Mouse (Mus musculus) stomach, embryonic 15.5 days (tissue): Measurements from ENCODE around the gene Kcnn1. TPM values are rescaled to one million over a fixed set of nuclear protein-coding genes. Genes with fewer than 3 reads are reported as not detected.

Source experiments
- ATAC-seq: fragments of 200-750 bp; cut with Nextera tagmentation; 2 replicates; pipeline ENCODE4 v1.8.0; 2017; ENCODE audit warnings: low read depth, moderate number of reproducible peaks, moderate TSS enrichment; ENCODE audit not compliant: insufficient read depth, low FRiP score
- H3K27ac ChIP-seq: fragments of 300-500 bp; sonication (generic); 2 replicates; pipeline ENCODE4 v1.5.1; 2015; ENCODE audit warnings: mild to moderate bottlenecking, inconsistent platforms
- H3K27me3 ChIP-seq: fragments of 300-500 bp; sonication (generic); replicated peaks from 2 replicates; pipeline ENCODE4 v1.6.1; 2015; ENCODE audit warnings: inconsistent platforms
- H3K36me3 ChIP-seq: fragments of 300-500 bp; sonication (generic); 2 replicates; pipeline ENCODE4 v1.6.1; 2015; ENCODE audit warnings: inconsistent platforms
- H3K4me1 ChIP-seq: fragments of 300-500 bp; sonication (generic); 2 replicates; pipeline ENCODE4 v1.6.1; 2015; ENCODE audit warnings: inconsistent platforms
- H3K4me2 ChIP-seq: fragments of 300-500 bp; sonication (generic); 2 replicates; pipeline ENCODE4 v1.6.1; 2015; ENCODE audit warnings: mild to moderate bottlenecking, inconsistent platforms
- H3K4me3 ChIP-seq: fragments of 300-500 bp; sonication (generic); replicated peaks from 2 replicates; pipeline ENCODE4 v1.5.1; 2015; ENCODE audit warnings: inconsistent platforms
- H3K9ac ChIP-seq: fragments of 300-500 bp; sonication (generic); 2 replicates; pipeline ENCODE4 v1.6.1; 2015; ENCODE audit warnings: inconsistent platforms
- H3K9me3 ChIP-seq: fragments of 300-500 bp; sonication (generic); 2 replicates; pipeline ENCODE4 v1.6.1; 2016; ENCODE audit warnings: inconsistent platforms
- WGBS: fragments of 180-500 bp; shearing (Covaris S2); methylation state at CpG from one replicate; pipeline ENCODE4 v1.1.7; 2015; 5-methylcytosine and 5-hydroxymethylcytosine counted together
- polyA plus RNA-seq: library from polyadenylated mRNA; unstranded; fragments of >200 nt; fragmentation: Nextera tagmentation; extraction: Ambion mirVana; gene quantifications from 2 replicates; pipeline ENCODE4 v1.2.1, GENCODE M21; 2015

Kcnn1 gene
- polyA plus RNA-seq, 1 experiment from 2014 or later: 1.5 TPM

- peak within 1 kb of the TSS; percentile 32 for H3K4me3 ChIP-seq
- 4% methylated on average over 80 of the region's 80 CpGs for WGBS
- no peak for ATAC-seq
- H3K27me3 ChIP-seq: peaks cover 38% of the 10 kb centered on the region
- H3K4me1 ChIP-seq: peaks cover 32% of the 10 kb centered on the region
- peak within 1 kb of the TSS; percentile 54 for H3K4me2 ChIP-seq
- H3K27ac ChIP-seq: no peak within 1 kb of the TSS
- H3K9me3 ChIP-seq: no peaks in the 10 kb centered on the region
- H3K36me3 ChIP-seq: peaks cover 17% of the 10 kb centered on the region
- no peak within 1 kb of the TSS for H3K9ac ChIP-seq
Measured at GRCm38 (mm10) chr8:70892022-70892895, 29.2 kb upstream of the Kcnn1 start, which contains the start of gene Slc5a5. Slc5a5 (minus strand) TSS chr8:70892757.

DNA sequence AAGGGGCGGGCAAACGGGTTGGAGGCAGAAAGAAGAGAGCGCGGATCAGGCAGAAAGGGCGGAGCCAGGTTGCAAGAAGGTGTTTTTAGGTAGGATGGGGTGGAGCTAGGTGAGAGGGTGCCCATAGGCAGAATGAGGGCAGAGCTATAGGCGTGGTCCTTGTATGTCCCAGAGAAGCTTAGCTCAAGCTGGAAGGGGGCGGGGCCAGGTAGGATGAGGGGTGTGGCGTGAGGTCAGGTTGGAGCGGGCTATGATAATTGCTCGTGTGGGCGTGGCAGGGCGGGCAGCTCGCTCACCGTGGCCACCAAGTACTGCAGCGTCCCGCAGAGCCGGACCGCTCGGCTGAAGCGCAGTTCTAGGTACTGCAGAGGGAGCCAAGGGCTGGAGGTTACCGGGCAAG is 28.3 kb upstream of the Kcnn1 start:
- H3K9ac ChIP-seq: no peak overlapping the region
- H3K36me3 ChIP-seq: peaks cover 17% of the 10 kb centered on the region
- peaks cover 31% of the 10 kb centered on the region for H3K4me1 ChIP-seq
- peak overlapping the region; percentile 54 for H3K4me2 ChIP-seq
- peak overlapping the region; percentile 32 for H3K4me3 ChIP-seq
- ATAC-seq: peak; percentile 72
- peaks cover 38% of the 10 kb centered on the region for H3K27me3 ChIP-seq
- no peak overlapping the region for H3K27ac ChIP-seq
- H3K9me3 ChIP-seq: no peaks in the 10 kb centered on the region
- WGBS: 5% methylated on average over 21 of the region's 21 CpGs

DNA sequence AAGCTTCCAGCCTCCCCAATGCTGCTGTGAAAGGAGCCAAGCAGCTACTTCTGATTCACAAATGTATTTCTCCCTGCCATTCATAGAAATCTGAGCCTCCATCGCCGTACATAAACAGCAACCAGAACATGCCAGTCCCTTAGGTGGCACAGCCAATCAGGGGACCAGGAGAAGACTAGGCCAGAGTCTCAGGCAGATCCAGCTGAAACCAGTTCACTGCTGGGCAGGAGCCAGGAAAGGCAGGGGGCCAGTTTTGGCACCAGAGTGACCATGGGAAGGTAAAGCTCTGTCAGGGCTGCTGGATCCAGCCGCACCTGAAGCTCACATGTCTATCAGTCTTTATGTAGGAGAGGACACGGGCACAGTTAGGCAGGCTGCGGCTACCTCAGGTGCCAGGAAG is 27.6 kb upstream of the Kcnn1 start:
- no peak for ATAC-seq
- Histone ChIP-seq H3K9me3 (no peaks in the 10 kb centered on the region), H3K27ac (no peak overlapping the region), H3K4me3 (no peak overlapping the region), H3K9ac (no peak overlapping the region), H3K4me2 (no peak overlapping the region), H3K27me3 (peaks cover 38% of the 10 kb centered on the region), H3K36me3 (peaks cover 16% of the 10 kb centered on the region), H3K4me1 (peaks cover 26% of the 10 kb centered on the region)
- 91% methylated on average over 5 of the region's 5 CpGs for WGBS

DNA sequence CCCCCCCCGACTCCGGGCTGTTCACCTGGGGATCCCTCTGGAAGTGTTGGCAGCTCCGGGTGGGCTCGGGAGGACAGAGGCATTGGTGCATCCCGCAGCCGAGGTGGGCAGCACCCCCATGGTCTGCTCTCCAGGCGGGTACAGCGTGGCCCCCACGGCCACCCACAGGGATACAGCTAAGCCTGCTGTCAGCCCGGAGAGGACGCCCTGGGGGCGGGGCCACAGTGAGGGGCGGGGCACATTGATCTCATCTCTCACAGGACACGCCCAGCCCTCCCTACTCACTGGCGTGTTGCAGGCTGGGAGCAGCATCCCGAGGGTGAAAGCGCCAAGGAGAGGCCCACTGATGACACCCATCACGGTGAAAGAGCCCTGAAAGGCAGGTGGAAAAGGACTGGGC is 24.6 kb upstream of the Kcnn1 start:
- no peak overlapping the region for H3K27ac ChIP-seq
- peaks cover 16% of the 10 kb centered on the region for H3K4me1 ChIP-seq
- 0 out of 2 replicates have a peak overlapping the region, but pooled peaks have one; percentile 16 for H3K4me2 ChIP-seq
- no peak overlapping the region for H3K4me3 ChIP-seq
- no peaks in the 10 kb centered on the region for H3K9me3 ChIP-seq
- H3K36me3 ChIP-seq: no peaks in the 10 kb centered on the region
- no peak overlapping the region for H3K9ac ChIP-seq
- peaks cover 26% of the 10 kb centered on the region for H3K27me3 ChIP-seq
- ATAC-seq: no peak
- 11% methylated on average over 17 of the region's 18 CpGs for WGBS

DNA sequence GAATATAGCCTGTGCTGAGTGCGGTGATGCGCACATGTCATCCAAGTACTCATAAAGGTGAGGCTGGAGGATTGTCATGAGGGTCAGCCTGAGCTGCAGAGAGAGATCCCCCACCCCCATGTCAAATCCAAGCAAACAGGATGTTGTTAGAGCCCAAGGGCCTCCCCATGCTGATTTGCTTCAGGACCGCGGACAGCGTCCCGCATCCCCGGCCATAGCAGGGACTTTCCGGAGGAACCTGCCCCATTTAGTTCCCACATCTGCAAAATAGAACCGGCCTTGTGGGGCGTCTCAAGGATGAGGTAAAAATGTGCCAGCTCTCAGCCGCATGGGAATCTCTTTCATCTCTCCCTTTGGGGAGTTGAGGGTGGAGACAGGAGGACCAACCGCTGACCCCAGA is 22.6 kb upstream of the Kcnn1 start:
- peaks cover 8% of the 10 kb centered on the region for H3K4me1 ChIP-seq
- H3K27me3 ChIP-seq: peaks cover 6% of the 10 kb centered on the region
- H3K27ac ChIP-seq: no peak overlapping the region
- ATAC-seq: no peak
- H3K4me2 ChIP-seq: no peak overlapping the region
- no peaks in the 10 kb centered on the region for H3K9me3 ChIP-seq
- WGBS: 18% methylated on average over 12 of the region's 12 CpGs
- H3K4me3 ChIP-seq: no peak overlapping the region
- no peaks in the 10 kb centered on the region for H3K36me3 ChIP-seq
- no peak overlapping the region for H3K9ac ChIP-seq

DNA sequence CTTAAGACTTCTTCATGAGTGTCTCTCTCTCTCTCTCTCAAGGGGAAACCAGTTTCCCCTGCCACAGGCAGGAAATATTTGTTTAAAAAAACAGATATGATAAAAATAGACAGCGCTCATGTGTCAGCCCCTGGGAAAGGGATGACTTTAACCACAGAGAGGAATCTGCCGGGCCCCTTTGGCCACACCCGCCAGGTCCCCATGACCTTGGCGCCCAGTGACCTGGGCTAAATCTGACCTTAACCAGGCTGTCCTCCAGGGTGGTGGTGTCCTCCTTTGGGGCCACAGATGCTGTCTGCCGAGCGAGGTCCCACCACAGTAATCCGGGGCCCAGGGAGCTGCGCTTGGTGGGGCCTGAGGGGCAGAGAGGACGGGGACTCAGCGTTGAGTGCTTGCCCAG is 21.6 kb upstream of the Kcnn1 start:
- no peak for ATAC-seq
- no peaks in the 10 kb centered on the region for H3K36me3 ChIP-seq
- no peak overlapping the region for H3K4me2 ChIP-seq
- H3K27ac ChIP-seq: no peak overlapping the region
- WGBS: 78% methylated on average over 10 of the region's 10 CpGs
- H3K9me3 ChIP-seq: no peaks in the 10 kb centered on the region
- H3K27me3 ChIP-seq: no peaks in the 10 kb centered on the region
- H3K4me1 ChIP-seq: peaks cover 12% of the 10 kb centered on the region
- no peak overlapping the region for H3K4me3 ChIP-seq
- no peak overlapping the region for H3K9ac ChIP-seq

GRCm38 (mm10) chr8:70884186-70884585 is 21.1 kb upstream of the Kcnn1 start:
- WGBS: 78% methylated on average over 4 of the region's 4 CpGs

GRCm38 (mm10) chr8:70880546-70880945 is 17.5 kb upstream of the Kcnn1 start:
- H3K36me3 ChIP-seq: no peaks in the 10 kb centered on the region
- WGBS: 24% methylated on average over 11 of the region's 11 CpGs
- H3K4me3 ChIP-seq: no peak overlapping the region
- no peaks in the 10 kb centered on the region for H3K9me3 ChIP-seq
- no peaks in the 10 kb centered on the region for H3K27me3 ChIP-seq
- H3K4me1 ChIP-seq: peaks cover 9% of the 10 kb centered on the region; the same call in 1 of the 2 replicates
- H3K4me2 ChIP-seq: no peak overlapping the region
- ATAC-seq: no peak
- no peak overlapping the region for H3K9ac ChIP-seq
- H3K27ac ChIP-seq: no peak overlapping the region

More at GRCm38 (mm10) chr8:70884186-70884585, 21.1 kb upstream of the Kcnn1 start:
- H3K27me3 ChIP-seq: no peaks in the 10 kb centered on the region
- H3K4me1 ChIP-seq: peaks cover 12% of the 10 kb centered on the region
- H3K4me3 ChIP-seq: no peak overlapping the region
- no peaks in the 10 kb centered on the region for H3K9me3 ChIP-seq
- no peaks in the 10 kb centered on the region for H3K36me3 ChIP-seq
- no peak overlapping the region for H3K4me2 ChIP-seq
- H3K27ac ChIP-seq: no peak overlapping the region
- no peak for ATAC-seq
- no peak overlapping the region for H3K9ac ChIP-seq

GRCm38 (mm10) chr8:70880126-70880525 is 17.1 kb upstream of the Kcnn1 start:
- no peak overlapping the region for H3K9ac ChIP-seq
- no peaks in the 10 kb centered on the region for H3K9me3 ChIP-seq
- no peak overlapping the region for H3K4me3 ChIP-seq
- no peak overlapping the region for H3K27ac ChIP-seq
- WGBS: 6% methylated on average over 4 of the region's 4 CpGs
- H3K36me3 ChIP-seq: no peaks in the 10 kb centered on the region
- ATAC-seq: no peak
- peaks cover 9% of the 10 kb centered on the region; the same call in 1 of the 2 replicates for H3K4me1 ChIP-seq
- H3K4me2 ChIP-seq: no peak overlapping the region
- H3K27me3 ChIP-seq: no peaks in the 10 kb centered on the region

DNA sequence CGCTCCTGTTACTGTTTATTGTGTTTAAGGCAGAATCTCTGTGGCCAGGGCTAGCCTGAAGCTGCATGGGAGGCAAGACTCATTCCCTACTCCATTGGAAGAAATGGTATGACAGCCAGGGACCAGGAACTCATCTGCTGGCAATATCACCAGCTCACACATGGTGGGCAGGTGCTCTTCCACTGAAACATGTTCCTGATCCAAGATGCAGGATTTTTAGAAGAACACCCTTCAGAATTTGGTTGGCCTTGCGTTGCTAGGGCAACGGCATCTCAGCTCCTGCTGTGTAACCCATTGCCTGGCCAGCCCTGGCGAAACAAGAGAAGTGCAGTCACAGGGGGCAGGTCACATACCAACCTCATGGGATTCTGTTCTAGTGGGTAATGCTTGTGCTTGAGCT is 16.4 kb upstream of the Kcnn1 start:
- no peak overlapping the region for H3K4me2 ChIP-seq
- no peak overlapping the region for H3K27ac ChIP-seq
- WGBS: 59% methylated on average over 4 of the region's 4 CpGs
- H3K4me1 ChIP-seq: peaks cover 9% of the 10 kb centered on the region; the same call in 1 of the 2 replicates
- no peaks in the 10 kb centered on the region for H3K9me3 ChIP-seq
- H3K9ac ChIP-seq: no peak overlapping the region
- H3K36me3 ChIP-seq: no peaks in the 10 kb centered on the region
- no peaks in the 10 kb centered on the region for H3K27me3 ChIP-seq
- no peak overlapping the region for H3K4me3 ChIP-seq
- no peak for ATAC-seq

DNA sequence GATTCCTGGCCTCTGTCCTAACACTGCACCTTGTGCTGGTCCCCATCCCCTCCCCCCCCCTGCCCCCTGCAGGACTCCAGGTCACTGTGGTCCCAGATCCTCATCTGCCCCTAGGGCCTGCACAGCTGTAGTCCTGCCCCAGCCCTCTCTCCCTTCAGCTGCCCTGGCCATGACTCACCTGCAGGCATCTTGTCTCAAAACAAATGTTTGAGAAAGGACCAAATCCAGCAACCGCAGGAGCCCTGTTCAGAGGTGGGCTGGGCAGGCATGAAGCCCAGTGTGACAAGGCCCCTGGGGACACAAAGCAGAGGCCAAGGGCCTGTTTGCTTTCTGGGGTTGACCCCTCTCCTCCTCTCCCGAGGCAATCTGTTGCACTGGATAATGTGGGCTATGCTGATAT is 15.1 kb upstream of the Kcnn1 start:
- Histone ChIP-seq H3K4me3 (no peak overlapping the region), H3K9ac (no peak overlapping the region), H3K27ac (no peak overlapping the region), H3K4me1 (peaks cover 9% of the 10 kb centered on the region; the same call in 1 of the 2 replicates), H3K4me2 (no peak overlapping the region), H3K9me3 (no peaks in the 10 kb centered on the region), H3K27me3 (no peaks in the 10 kb centered on the region), H3K36me3 (no peaks in the 10 kb centered on the region)
- 47% methylated on average over 2 of the region's 2 CpGs for WGBS
- peak; percentile 21; the same call in 1 of the 2 replicates for ATAC-seq

DNA sequence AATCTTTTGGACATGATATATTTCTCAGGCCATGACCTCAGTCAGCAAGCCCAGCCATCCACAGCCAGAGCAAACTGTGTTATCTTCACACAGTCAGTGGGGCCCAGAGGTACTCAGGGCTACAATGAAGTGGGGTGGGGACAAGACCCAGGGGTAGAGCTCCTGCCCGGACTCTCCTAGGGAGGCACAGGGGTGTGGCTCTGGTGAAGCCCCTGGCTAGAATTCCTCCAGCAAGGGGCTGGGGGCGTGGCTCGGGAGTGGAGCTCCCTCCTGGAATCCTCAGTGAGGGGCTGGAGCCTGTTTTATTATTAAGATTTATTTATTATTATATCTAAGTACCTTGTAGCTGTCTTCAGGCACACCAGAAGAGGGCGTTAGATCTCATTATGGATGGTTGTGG is 13.3 kb upstream of the Kcnn1 start:
- 37% methylated on average over 4 of the region's 4 CpGs for WGBS
- Histone ChIP-seq H3K27me3 (no peaks in the 10 kb centered on the region), H3K4me2 (no peak overlapping the region), H3K36me3 (no peaks in the 10 kb centered on the region), H3K4me1 (peaks cover 18% of the 10 kb centered on the region; the same call in 1 of the 2 replicates), H3K27ac (no peak overlapping the region), H3K4me3 (no peak overlapping the region), H3K9ac (no peak overlapping the region), H3K9me3 (no peaks in the 10 kb centered on the region)
- ATAC-seq: no peak
